Comparison of ENCODE assay signal across 11 mouse cellular contexts in genomic region chr17:47990392-47991123, GRCm38 (mm10). TPM values are rescaled to one million over a fixed set of nuclear protein-coding genes. Genes with fewer than 3 reads are reported as not detected.
DNase-seq lines count a peak whose midpoint lies in the region; ATAC-seq lines count a peak whose summit lies in the region.
"Had no signal": no experiment of that assay in that cellular context is flagged by ENCODE, and none has a peak within 500 bp of the region (broad histone marks: within the 10 kb centered on the region; RNA-seq: fewer than 3 reads in every experiment).

No protein-coding gene starts in this region.

- peaks cover 23% of the 10 kb centered on the region for H3K4me1 ChIP-seq in kidney, embryonic 15.5 days
- peaks cover 60% of the 10 kb centered on the region for H3K4me1 ChIP-seq in embryonic facial prominence, embryonic 10.5 days
- H3K4me1 ChIP-seq in hindbrain, embryonic 12.5 days, result peaks cover 20% of the 10 kb centered on the region
- H3K4me1 ChIP-seq in liver, embryonic 13.5 days (replicated peaks), result peaks cover 38% of the 10 kb centered on the region

- WGBS in kidney, embryonic 15.5 days, result 39% methylated on average over 10 of the region's 10 CpGs
- 35% methylated on average over 10 of the region's 10 CpGs for WGBS in embryonic facial prominence, embryonic 10.5 days
- 29% methylated on average over 10 of the region's 10 CpGs for WGBS in hindbrain, embryonic 12.5 days
- WGBS in liver, embryonic 13.5 days (ENCODE audit: insufficient replicate concordance), result 40% methylated on average over 10 of the region's 10 CpGs

- no peak overlapping the region for H3K4me3 ChIP-seq in kidney, embryonic 15.5 days (replicated peaks)
- peak overlapping the region; percentile 30 for H3K4me3 ChIP-seq in embryonic facial prominence, embryonic 10.5 days
- H3K4me3 ChIP-seq in hindbrain, embryonic 12.5 days, result no peak overlapping the region
- no peak overlapping the region for H3K4me3 ChIP-seq in liver, embryonic 13.5 days (replicated peaks)
- H3K4me3 ChIP-seq: hindbrain, embryonic 15.5 days had no signal

- H3K27ac ChIP-seq in kidney, embryonic 15.5 days, result 0 out of 2 replicates have a peak overlapping the region, but pooled peaks have one; percentile 25
- H3K27ac ChIP-seq in embryonic facial prominence, embryonic 10.5 days (replicated peaks), result peak overlapping the region; percentile 88
- H3K27ac ChIP-seq in hindbrain, embryonic 12.5 days, result peak overlapping the region; percentile 71
- H3K27ac ChIP-seq in liver, embryonic 13.5 days, result peak overlapping the region; percentile 69
- H3K27ac ChIP-seq: hindbrain, embryonic 15.5 days had no signal

- ATAC-seq in kidney, embryonic 15.5 days (replicated peaks; ENCODE audit: low FRiP score), result peak; percentile 26; the same call in 1 of the 2 replicates
- ATAC-seq in hindbrain, embryonic 12.5 days (ENCODE audit: low FRiP score), result peak; percentile 30
- peak; percentile 36 for ATAC-seq in liver, embryonic 13.5 days (ENCODE audit: low read depth)
- no peak for ATAC-seq in activated CD4-positive, CD25-positive, alpha-beta regulatory T cell, adult 4 months

- no peak overlapping the region for H3K9ac ChIP-seq in kidney, embryonic 15.5 days
- H3K9ac ChIP-seq in hindbrain, embryonic 12.5 days, result no peak overlapping the region
- 0 out of 2 replicates have a peak overlapping the region, but pooled peaks have one; percentile 17 for H3K9ac ChIP-seq in liver, embryonic 13.5 days
- H3K9ac ChIP-seq: hindbrain, embryonic 15.5 days had no signal

- H3K9me3 ChIP-seq in kidney, embryonic 15.5 days (replicated peaks), result no peaks in the 10 kb centered on the region
- no peaks in the 10 kb centered on the region for H3K9me3 ChIP-seq in embryonic facial prominence, embryonic 10.5 days
- H3K9me3 ChIP-seq in hindbrain, embryonic 12.5 days (replicated peaks), result no peaks in the 10 kb centered on the region
- H3K9me3 ChIP-seq in liver, embryonic 13.5 days (replicated peaks), result no peaks in the 10 kb centered on the region
- H3K9me3 ChIP-seq: hindbrain, embryonic 15.5 days had no signal

- H3K27me3 ChIP-seq in kidney, embryonic 15.5 days, result no peaks in the 10 kb centered on the region
- peaks cover 21% of the 10 kb centered on the region; the same call in 1 of the 2 replicates for H3K27me3 ChIP-seq in embryonic facial prominence, embryonic 10.5 days (replicated peaks; ENCODE audit: low read depth, poor library complexity, severe bottlenecking)
- H3K27me3 ChIP-seq in hindbrain, embryonic 12.5 days, result no peaks in the 10 kb centered on the region
- no peaks in the 10 kb centered on the region for H3K27me3 ChIP-seq in liver, embryonic 13.5 days

- H3K4me2 ChIP-seq in kidney, embryonic 15.5 days, result no peak overlapping the region
- peak overlapping the region; percentile 24; the same call in 1 of the 2 replicates for H3K4me2 ChIP-seq in hindbrain, embryonic 12.5 days (replicated peaks)
- peak overlapping the region; percentile 8; the same call in 1 of the 2 replicates for H3K4me2 ChIP-seq in liver, embryonic 13.5 days
- H3K4me2 ChIP-seq: hindbrain, embryonic 15.5 days had no signal

- no peaks in the 10 kb centered on the region for H3K36me3 ChIP-seq in kidney, embryonic 15.5 days
- H3K36me3 ChIP-seq in embryonic facial prominence, embryonic 10.5 days (replicated peaks), result no peaks in the 10 kb centered on the region
- no peaks in the 10 kb centered on the region for H3K36me3 ChIP-seq in hindbrain, embryonic 12.5 days
- H3K36me3 ChIP-seq in liver, embryonic 13.5 days, result no peaks in the 10 kb centered on the region
- H3K36me3 ChIP-seq: hindbrain, embryonic 15.5 days had no signal

- DNase-seq in kidney, postnatal 4 days, result no peak
- no peak for DNase-seq in embryonic facial prominence, embryonic 10.5 days (ENCODE audit: low spot score)
- no peak for DNase-seq in liver, embryonic 13.5 days
- DNase-seq in layer of hippocampus, postnatal 14 days (ENCODE audit: low spot score in 2 of 2), result no peak
- no peak for DNase-seq in retina, postnatal 1 day
- DNase-seq: gastrocnemius, postnatal 14 days; right cerebral cortex, postnatal 25 days had no signal

RNA-seq across cellular contexts. Expression of gene 1700122O11Rik, which starts 47.5 kb away (rescaled TPM):
- polyA plus RNA-seq in kidney, embryonic 15.5 days (2015; fragmentation: Nextera tagmentation; extraction: Ambion mirVana), result not detected in 2 replicates
- not detected in 2 replicates for polyA plus RNA-seq in embryonic facial prominence, embryonic 10.5 days (2016; fragmentation: Nextera tagmentation; extraction: Ambion mirVana)
- polyA plus RNA-seq in hindbrain, embryonic 12.5 days (2016; fragmentation: Nextera tagmentation; extraction: Ambion mirVana), result not detected in 2 replicates
- not detected in 2 replicates for polyA plus RNA-seq in liver, embryonic 13.5 days (2015; fragmentation: Nextera tagmentation; extraction: Ambion mirVana)
- total RNA-seq in layer of hippocampus, postnatal 14 days (2021), result not detected
- polyA plus RNA-seq in activated CD4-positive, CD25-positive, alpha-beta regulatory T cell, adult 4 months (2017; shearing (Covaris generic)), result not detected
- total RNA-seq: gastrocnemius, postnatal 14 days had no signal
- polyA plus RNA-seq: hindbrain, embryonic 15.5 days had no signal

Comparison
In these comparisons a context has a peak if more than half of its experiments do, and no peak if none do; other contexts are left out.
1. H3K27ac ChIP-seq: peak in every context shown above with its lines; median percentile 88 in embryonic facial prominence, embryonic 10.5 days; 71 in hindbrain, embryonic 12.5 days; 69 in liver, embryonic 13.5 days; 25 in kidney, embryonic 15.5 days.